In genomic region chr8:4213210-4214005, GRCm38 (mm10) we compare ENCODE assay signal across 8 mouse cellular contexts. TPM values are rescaled to one million over a fixed set of nuclear protein-coding genes. Genes with fewer than 3 reads are reported as not detected.
A peak's percentile ranks its signal among the peaks of the same experiment; 100 is the strongest.
DNase-seq lines count a peak whose midpoint lies in the region; ATAC-seq lines count a peak whose summit lies in the region.

No protein-coding gene starts in this region.

- peaks cover 22% of the 10 kb centered on the region for H3K4me1 ChIP-seq in erythroblast, embryonic 14.5 days (ENCODE audit: control insufficient read depth)
- peaks cover 62% of the 10 kb centered on the region for H3K4me1 ChIP-seq in hindbrain, embryonic 13.5 days (replicated peaks)
- peaks cover 36% of the 10 kb centered on the region for H3K4me1 ChIP-seq in limb, embryonic 15.5 days
- H3K4me1 ChIP-seq in midbrain, embryonic 13.5 days (replicated peaks) = peaks cover 55% of the 10 kb centered on the region

- H3K9me3 ChIP-seq in erythroblast, embryonic 14.5 days (ENCODE audit: control insufficient read depth, low read length) = peaks cover 8% of the 10 kb centered on the region; the same call in 1 of the 2 replicates
- no peaks in the 10 kb centered on the region for H3K9me3 ChIP-seq in hindbrain, embryonic 13.5 days
- H3K9me3 ChIP-seq in limb, embryonic 15.5 days = no peaks in the 10 kb centered on the region
- H3K9me3 ChIP-seq in midbrain, embryonic 13.5 days = no peaks in the 10 kb centered on the region

- H3K27ac ChIP-seq in hindbrain, embryonic 13.5 days = peak overlapping the region; percentile 63
- H3K27ac ChIP-seq in limb, embryonic 15.5 days = peak overlapping the region; percentile 22; the same call in 1 of the 2 replicates
- peak overlapping the region; percentile 62 for H3K27ac ChIP-seq in midbrain, embryonic 13.5 days

- H3K36me3 ChIP-seq in erythroblast, embryonic 14.5 days (ENCODE audit: control insufficient read depth) = no peaks in the 10 kb centered on the region; the same call in 1 of the 2 replicates
- H3K36me3 ChIP-seq in hindbrain, embryonic 13.5 days = peaks cover 40% of the 10 kb centered on the region
- peaks cover 10% of the 10 kb centered on the region for H3K36me3 ChIP-seq in limb, embryonic 15.5 days
- H3K36me3 ChIP-seq in midbrain, embryonic 13.5 days = peaks cover 39% of the 10 kb centered on the region

- peak; percentile 51 for DNase-seq in CD4-positive helper T cell, adult 2 months (ENCODE audit: low read depth, low spot score)
- DNase-seq in R1 (ENCODE audit: low read depth, low spot score) = peak; percentile 81
- peak; percentile 84 for DNase-seq in testis, postnatal 10 days (ENCODE audit: low spot score)
- DNase-seq in left cerebral cortex, adult 9 months (ENCODE audit: low spot score in 2 of 2) = no peak

- WGBS in hindbrain, embryonic 13.5 days = 4% methylated on average over 18 of the region's 18 CpGs
- WGBS in limb, embryonic 15.5 days = 4% methylated on average over 18 of the region's 18 CpGs
- WGBS in midbrain, embryonic 13.5 days = 5% methylated on average over 18 of the region's 18 CpGs

- peak overlapping the region; percentile 87 for H3K4me2 ChIP-seq in hindbrain, embryonic 13.5 days
- peak overlapping the region; percentile 94 for H3K4me2 ChIP-seq in limb, embryonic 15.5 days
- H3K4me2 ChIP-seq in midbrain, embryonic 13.5 days (replicated peaks) = peak overlapping the region; percentile 93

- peaks cover 84% of the 10 kb centered on the region for H3K27me3 ChIP-seq in erythroblast, embryonic 14.5 days (ENCODE audit: control insufficient read depth)
- H3K27me3 ChIP-seq in hindbrain, embryonic 13.5 days = no peaks in the 10 kb centered on the region
- H3K27me3 ChIP-seq in limb, embryonic 15.5 days = peaks cover 46% of the 10 kb centered on the region
- no peaks in the 10 kb centered on the region for H3K27me3 ChIP-seq in midbrain, embryonic 13.5 days

- ATAC-seq in hindbrain, embryonic 13.5 days (ENCODE audit: low FRiP score) = peak; percentile 5
- ATAC-seq in limb, embryonic 15.5 days (ENCODE audit: insufficient number of reproducible peaks, low FRiP score, low TSS enrichment, low read depth) = peak; percentile 45; the same call in 1 of the 2 replicates
- peak; percentile 5; the same call in 1 of the 2 replicates for ATAC-seq in midbrain, embryonic 13.5 days

- H3K9ac ChIP-seq in hindbrain, embryonic 13.5 days = peak overlapping the region; percentile 93
- peak overlapping the region; percentile 40 for H3K9ac ChIP-seq in limb, embryonic 15.5 days
- peak overlapping the region; percentile 72 for H3K9ac ChIP-seq in midbrain, embryonic 13.5 days (replicated peaks)

- peak overlapping the region; percentile 44 for H3K4me3 ChIP-seq in erythroblast, embryonic 14.5 days (replicated peaks)
- peak overlapping the region; percentile 50 for H3K4me3 ChIP-seq in hindbrain, embryonic 13.5 days
- H3K4me3 ChIP-seq in limb, embryonic 15.5 days = peak overlapping the region; percentile 44
- peak overlapping the region; percentile 64 for H3K4me3 ChIP-seq in midbrain, embryonic 13.5 days (replicated peaks)

RNA-seq across cellular contexts. Expression of gene Prr36, which starts 3.9 kb away (rescaled TPM):
- polyA plus RNA-seq in erythroblast, embryonic 14.5 days (2012) = not detected in 2 replicates
- polyA plus RNA-seq in hindbrain, embryonic 13.5 days (2015; fragmentation: Nextera tagmentation; extraction: Ambion mirVana) = 40.2 and 47.7 TPM in 2 replicates
- 0.73 and 0.86 TPM in 2 replicates for polyA plus RNA-seq in limb, embryonic 15.5 days (2015; fragmentation: Nextera tagmentation; extraction: Ambion mirVana)
- 44.2 and 52.1 TPM in 2 replicates for polyA plus RNA-seq in midbrain, embryonic 13.5 days (2015; fragmentation: Nextera tagmentation; extraction: Ambion mirVana)

RNA-seq across cellular contexts. Expression of gene Lrrc8e, which starts 13.2 kb away (rescaled TPM):
- 0.02 TPM in 1 of 2 replicates, not detected in the other for polyA plus RNA-seq in erythroblast, embryonic 14.5 days (2012)
- not detected in 2 replicates for polyA plus RNA-seq in hindbrain, embryonic 13.5 days (2015; fragmentation: Nextera tagmentation; extraction: Ambion mirVana)
- 2.3 TPM in 2 replicates for polyA plus RNA-seq in limb, embryonic 15.5 days (2015; fragmentation: Nextera tagmentation; extraction: Ambion mirVana)
- polyA plus RNA-seq in midbrain, embryonic 13.5 days (2015; fragmentation: Nextera tagmentation; extraction: Ambion mirVana) = 0.17 TPM in 1 of 2 replicates, not detected in the other

RNA-seq across cellular contexts. Expression of gene Map2k7, which starts 25.1 kb away (rescaled TPM):
- polyA plus RNA-seq in erythroblast, embryonic 14.5 days (2012) = 9.1 and 9.9 TPM in 2 replicates
- 28.5 and 30.8 TPM in 2 replicates for polyA plus RNA-seq in hindbrain, embryonic 13.5 days (2015; fragmentation: Nextera tagmentation; extraction: Ambion mirVana)
- 25.1 and 27.1 TPM in 2 replicates for polyA plus RNA-seq in limb, embryonic 15.5 days (2015; fragmentation: Nextera tagmentation; extraction: Ambion mirVana)
- 33.0 and 36.9 TPM in 2 replicates for polyA plus RNA-seq in midbrain, embryonic 13.5 days (2015; fragmentation: Nextera tagmentation; extraction: Ambion mirVana)

RNA-seq across cellular contexts. Expression of gene Gm49320, which starts 25.3 kb away (rescaled TPM):
- 0.25 and 0.38 TPM in 2 replicates for polyA plus RNA-seq in erythroblast, embryonic 14.5 days (2012)
- 1.00 and 1.7 TPM in 2 replicates for polyA plus RNA-seq in hindbrain, embryonic 13.5 days (2015; fragmentation: Nextera tagmentation; extraction: Ambion mirVana)
- polyA plus RNA-seq in limb, embryonic 15.5 days (2015; fragmentation: Nextera tagmentation; extraction: Ambion mirVana) = 0.90 and 1.4 TPM in 2 replicates
- polyA plus RNA-seq in midbrain, embryonic 13.5 days (2015; fragmentation: Nextera tagmentation; extraction: Ambion mirVana) = 0.90 and 1.2 TPM in 2 replicates

RNA-seq across cellular contexts. Expression of gene Tgfbr3l, which starts 34.6 kb away (rescaled TPM):
- 1.1 and 1.3 TPM in 2 replicates for polyA plus RNA-seq in erythroblast, embryonic 14.5 days (2012)
- polyA plus RNA-seq in hindbrain, embryonic 13.5 days (2015; fragmentation: Nextera tagmentation; extraction: Ambion mirVana) = 5.0 and 5.2 TPM in 2 replicates
- polyA plus RNA-seq in limb, embryonic 15.5 days (2015; fragmentation: Nextera tagmentation; extraction: Ambion mirVana) = 2.8 and 4.2 TPM in 2 replicates
- polyA plus RNA-seq in midbrain, embryonic 13.5 days (2015; fragmentation: Nextera tagmentation; extraction: Ambion mirVana) = 8.0 and 8.5 TPM in 2 replicates

Comparison
In these comparisons a context has a peak if more than half of its experiments do, and no peak if none do; other contexts are left out.
1. DNase-seq: peak in CD4-positive helper T cell, adult 2 months (single experiment), R1 (single experiment) and testis, postnatal 10 days (single experiment); none in left cerebral cortex, adult 9 months (0 of 2).
2. H3K9ac ChIP-seq: peak in every context shown above with its lines; median percentile 93 in hindbrain, embryonic 13.5 days; 72 in midbrain, embryonic 13.5 days; 40 in limb, embryonic 15.5 days.
3. RNA of gene Prr36, which starts 3.9 kb away (polyA plus RNA-seq): 44.2 to 52.1 TPM in midbrain, embryonic 13.5 days and 40.2 to 47.7 TPM in hindbrain, embryonic 13.5 days; 0.73 to 0.86 TPM in limb, embryonic 15.5 days and not detected in erythroblast, embryonic 14.5 days; every median in the first group is over 10 times any median in the second.
4. Peak in every context shown above with its lines, with median percentiles within 50 percentile points of each other: H3K4me3 ChIP-seq, ATAC-seq, H3K27ac ChIP-seq and H3K4me2 ChIP-seq.